Mouse (Mus musculus): ENCODE data around the gene Fbxw5. TPM values are rescaled to one million over a fixed set of nuclear protein-coding genes. Genes with fewer than 3 reads are reported as not detected.

Fbxw5 gene
- polyA plus RNA-seq, 1 experiment from 2014 or later = 83.9 TPM

GRCm38 (mm10) chr2:25482969-25483368 is 17.6 kb upstream of the Fbxw5 start:
- no peak for ATAC-seq (ENCODE audit: extremely low read depth, insufficient number of reproducible peaks, low FRiP score, low TSS enrichment)
- H3K27me3 ChIP-seq (replicated peaks) = peaks cover 36% of the 10 kb centered on the region
- H3K9me3 ChIP-seq = no peaks in the 10 kb centered on the region
- no peak overlapping the region for H3K4me3 ChIP-seq
- H3K27ac ChIP-seq (replicated peaks) = no peak overlapping the region
- no peaks in the 10 kb centered on the region for H3K4me1 ChIP-seq
- no peaks in the 10 kb centered on the region for H3K36me3 ChIP-seq
- H3K9ac ChIP-seq = no peak overlapping the region
- WGBS = 27% methylated on average over 7 of the region's 7 CpGs
- no peak overlapping the region for H3K4me2 ChIP-seq

GRCm38 (mm10) chr2:25484901-25485647 is 15.5 kb upstream of the Fbxw5 start:
- H3K36me3 ChIP-seq = no peaks in the 10 kb centered on the region
- no peak overlapping the region for H3K4me2 ChIP-seq
- no peaks in the 10 kb centered on the region for H3K9me3 ChIP-seq
- H3K9ac ChIP-seq = no peak overlapping the region
- no peak overlapping the region for H3K27ac ChIP-seq (replicated peaks)
- no peaks in the 10 kb centered on the region for H3K4me1 ChIP-seq
- 54% methylated on average over 11 of the region's 11 CpGs for WGBS
- ATAC-seq (ENCODE audit: extremely low read depth, insufficient number of reproducible peaks, low FRiP score, low TSS enrichment) = no peak
- H3K4me3 ChIP-seq = no peak overlapping the region
- peaks cover 29% of the 10 kb centered on the region for H3K27me3 ChIP-seq (replicated peaks)

- Histone ChIP-seq H3K9me3 (no peaks in the 10 kb centered on the region), H3K4me3 (no peak overlapping the region), H3K27ac (replicated peaks) (no peak overlapping the region), H3K4me2 (no peak overlapping the region), H3K27me3 (replicated peaks) (peaks cover 17% of the 10 kb centered on the region), H3K4me1 (no peaks in the 10 kb centered on the region), H3K36me3 (no peaks in the 10 kb centered on the region), H3K9ac (no peak overlapping the region)
- no peak for ATAC-seq (ENCODE audit: extremely low read depth, insufficient number of reproducible peaks, low FRiP score, low TSS enrichment)
- 63% methylated on average over 6 of the region's 6 CpGs for WGBS
Observed at GRCm38 (mm10) chr2:25487965-25488670, 12.4 kb upstream of the Fbxw5 start.

- Histone ChIP-seq H3K27ac (replicated peaks) (no peak overlapping the region), H3K4me2 (no peak overlapping the region), H3K27me3 (replicated peaks) (peaks cover 17% of the 10 kb centered on the region), H3K9ac (no peak overlapping the region), H3K4me3 (no peak overlapping the region), H3K36me3 (no peaks in the 10 kb centered on the region), H3K9me3 (no peaks in the 10 kb centered on the region), H3K4me1 (no peaks in the 10 kb centered on the region)
- WGBS = 60% methylated on average over 7 of the region's 7 CpGs
- no peak for ATAC-seq (ENCODE audit: extremely low read depth, insufficient number of reproducible peaks, low FRiP score, low TSS enrichment)
Observed at GRCm38 (mm10) chr2:25488671-25489068, 11.9 kb upstream of the Fbxw5 start.

- ATAC-seq (ENCODE audit: extremely low read depth, insufficient number of reproducible peaks, low FRiP score, low TSS enrichment) = no peak
- Histone ChIP-seq H3K9me3 (no peaks in the 10 kb centered on the region), H3K27ac (replicated peaks) (no peak overlapping the region), H3K4me1 (peaks cover 5% of the 10 kb centered on the region; the same call in 1 of the 2 replicates), H3K27me3 (replicated peaks) (0 out of 2 replicates have a peak, but pooled peaks cover 3% of the 10 kb centered on the region), H3K4me2 (no peak overlapping the region), H3K4me3 (no peak overlapping the region), H3K36me3 (no peaks in the 10 kb centered on the region), H3K9ac (no peak overlapping the region)
- WGBS = 70% methylated on average over 5 of the region's 5 CpGs
Observed at GRCm38 (mm10) chr2:25492988-25493387, 7.6 kb upstream of the Fbxw5 start.

- no peak for ATAC-seq (ENCODE audit: extremely low read depth, insufficient number of reproducible peaks, low FRiP score, low TSS enrichment)
- no peak within 1 kb of the TSS for H3K27ac ChIP-seq (replicated peaks)
- H3K4me1 ChIP-seq = peaks cover 8% of the 10 kb centered on the region; the same call in 1 of the 2 replicates
- no peaks in the 10 kb centered on the region for H3K27me3 ChIP-seq (replicated peaks)
- no peak within 1 kb of the TSS for H3K4me2 ChIP-seq
- H3K9me3 ChIP-seq = no peaks in the 10 kb centered on the region
- H3K4me3 ChIP-seq = no peak within 1 kb of the TSS
- no peak within 1 kb of the TSS for H3K9ac ChIP-seq
- H3K36me3 ChIP-seq = no peaks in the 10 kb centered on the region
- WGBS = 68% methylated on average over 5 of the region's 5 CpGs
Observed at GRCm38 (mm10) chr2:25493476-25493961, 7.0 kb upstream of the Fbxw5 start, which contains the start of gene Lcn12. Gene Lcn12, minus strand, starts transcription at chr2:25493911.

- ATAC-seq (ENCODE audit: extremely low read depth, insufficient number of reproducible peaks, low FRiP score, low TSS enrichment) = no peak
- WGBS = 38% methylated on average over 4 of the region's 4 CpGs
- H3K4me1 ChIP-seq = peaks cover 17% of the 10 kb centered on the region
- no peaks in the 10 kb centered on the region for H3K27me3 ChIP-seq (replicated peaks)
- H3K9me3 ChIP-seq = no peaks in the 10 kb centered on the region
- no peak overlapping the region for H3K9ac ChIP-seq
- no peaks in the 10 kb centered on the region for H3K36me3 ChIP-seq
- H3K4me2 ChIP-seq = no peak overlapping the region
- no peak overlapping the region for H3K4me3 ChIP-seq
- no peak overlapping the region for H3K27ac ChIP-seq (replicated peaks)
Observed at GRCm38 (mm10) chr2:25496462-25496861, 4.1 kb upstream of the Fbxw5 start.

GRCm38 (mm10) chr2:25497846-25498575 is 2.5 kb upstream of the Fbxw5 start:
- Histone ChIP-seq H3K9ac (peak overlapping the region; percentile 42; the same call in 1 of the 2 replicates), H3K27ac (replicated peaks) (0 out of 2 replicates have a peak overlapping the region, but pooled peaks have one; percentile 1), H3K36me3 (peaks cover 8% of the 10 kb centered on the region), H3K4me3 (no peak overlapping the region), H3K4me2 (no peak overlapping the region), H3K4me1 (peaks cover 30% of the 10 kb centered on the region), H3K9me3 (no peaks in the 10 kb centered on the region), H3K27me3 (replicated peaks) (no peaks in the 10 kb centered on the region)
- 54% methylated on average over 6 of the region's 6 CpGs for WGBS
- ATAC-seq (ENCODE audit: extremely low read depth, insufficient number of reproducible peaks, low FRiP score, low TSS enrichment) = no peak

GRCm38 (mm10) chr2:25498622-25499478 is 1.7 kb upstream of the Fbxw5 start:
- peaks cover 17% of the 10 kb centered on the region for H3K36me3 ChIP-seq
- no peak overlapping the region for H3K4me2 ChIP-seq
- no peak for ATAC-seq (ENCODE audit: extremely low read depth, insufficient number of reproducible peaks, low FRiP score, low TSS enrichment)
- no peak overlapping the region for H3K27ac ChIP-seq (replicated peaks)
- no peak overlapping the region for H3K4me3 ChIP-seq
- WGBS = 58% methylated on average over 15 of the region's 15 CpGs
- H3K9me3 ChIP-seq = no peaks in the 10 kb centered on the region
- no peaks in the 10 kb centered on the region for H3K27me3 ChIP-seq (replicated peaks)
- H3K9ac ChIP-seq = no peak overlapping the region
- H3K4me1 ChIP-seq = peaks cover 30% of the 10 kb centered on the region

- peak overlapping the region; percentile 54; the same call in 1 of the 2 replicates for H3K27ac ChIP-seq (replicated peaks)
- H3K9me3 ChIP-seq = no peaks in the 10 kb centered on the region
- no peaks in the 10 kb centered on the region for H3K27me3 ChIP-seq (replicated peaks)
- peaks cover 29% of the 10 kb centered on the region for H3K36me3 ChIP-seq
- peak overlapping the region; percentile 95 for H3K9ac ChIP-seq
- no peak for ATAC-seq (ENCODE audit: extremely low read depth, insufficient number of reproducible peaks, low FRiP score, low TSS enrichment)
- 58% methylated on average over 6 of the region's 6 CpGs for WGBS
- H3K4me1 ChIP-seq = peaks cover 30% of the 10 kb centered on the region
- H3K4me2 ChIP-seq = peak overlapping the region; percentile 96
- H3K4me3 ChIP-seq = peak overlapping the region; percentile 79
Observed at GRCm38 (mm10) chr2:25500071-25500575, 427 bp upstream of the Fbxw5 start.
